Mouse (Mus musculus) neutrophil, adult 5-6 weeks (primary cell): Measurements from ENCODE around the gene Slco3a1. TPM values are rescaled to one million over a fixed set of nuclear protein-coding genes. Genes with fewer than 3 reads are reported as not detected.
A peak's percentile ranks its signal among the peaks of the same experiment; 100 is the strongest.

Source experiments
- ATAC-seq: fragments of 151-379, 151-347 bp; 2 replicates; pipeline ENCODE4 v1.8.0; 2017; ENCODE audit warnings: mild to moderate bottlenecking, moderate TSS enrichment; ENCODE audit not compliant: insufficient number of reproducible peaks, poor library complexity, low FRiP score, severe bottlenecking; ENCODE audit errors: extremely low read depth
- total RNA-seq: library from RNA; stranded (forward); fragments of 200-1000 nt; gene quantifications from 2 replicates; pipeline ENCODE4 v1.2.3, GENCODE M21; 2017

The Slco3a1 gene
- total RNA-seq, 1 experiment from 2014 or later: 12.3 TPM

DNA sequence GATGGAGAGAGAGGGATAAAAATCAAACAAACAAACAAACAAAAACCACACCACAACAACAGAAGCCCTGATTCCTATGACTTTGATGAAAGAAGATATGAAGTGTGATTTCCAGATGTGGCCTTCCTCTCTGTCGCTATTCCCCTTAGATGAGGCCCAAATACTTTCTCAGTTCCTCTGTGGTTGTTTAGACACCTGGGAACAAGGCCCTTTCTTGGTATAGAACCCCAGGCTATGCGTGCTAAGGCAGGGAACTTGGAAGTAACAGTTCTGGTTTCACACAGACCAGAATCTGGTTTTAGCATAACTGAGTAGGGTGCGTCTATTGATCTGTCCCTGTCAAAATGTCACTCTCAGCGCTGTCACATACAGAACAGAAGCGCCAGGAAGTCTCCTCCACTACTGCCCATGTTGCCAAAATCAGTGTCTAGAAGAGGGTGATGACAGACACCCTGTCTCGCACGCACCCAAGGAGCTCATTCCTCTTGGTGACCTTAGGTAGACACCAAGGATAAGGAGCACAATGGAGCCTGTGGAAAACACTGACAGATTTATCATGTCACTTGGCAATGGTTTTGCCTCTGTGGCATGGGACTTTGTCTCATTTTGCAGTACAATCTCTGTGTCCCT is 23.0 kb downstream of the Slco3a1 start:
- no peak for ATAC-seq

DNA sequence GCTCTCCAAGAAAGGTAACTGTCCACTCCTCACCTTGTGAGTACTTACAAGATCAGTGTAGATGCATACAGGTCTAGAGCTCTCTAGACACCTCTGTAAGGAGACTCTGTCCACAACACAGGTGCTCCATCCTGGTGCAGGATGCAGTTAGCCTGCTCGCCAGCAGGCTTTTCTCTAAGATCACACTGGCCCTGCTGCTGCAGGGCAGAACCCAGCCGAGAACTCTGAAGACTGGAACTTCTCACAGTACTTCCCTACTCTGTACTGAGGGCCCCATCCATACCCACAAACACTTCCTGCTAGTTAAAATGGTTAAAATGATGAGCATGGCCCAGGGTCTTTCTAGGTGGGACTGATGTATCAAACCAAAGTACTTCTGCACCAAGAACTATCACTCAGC is 24.7 kb downstream of the Slco3a1 start:
- 0 out of 2 replicates have a peak, but pooled peaks have one; percentile 28 for ATAC-seq

DNA sequence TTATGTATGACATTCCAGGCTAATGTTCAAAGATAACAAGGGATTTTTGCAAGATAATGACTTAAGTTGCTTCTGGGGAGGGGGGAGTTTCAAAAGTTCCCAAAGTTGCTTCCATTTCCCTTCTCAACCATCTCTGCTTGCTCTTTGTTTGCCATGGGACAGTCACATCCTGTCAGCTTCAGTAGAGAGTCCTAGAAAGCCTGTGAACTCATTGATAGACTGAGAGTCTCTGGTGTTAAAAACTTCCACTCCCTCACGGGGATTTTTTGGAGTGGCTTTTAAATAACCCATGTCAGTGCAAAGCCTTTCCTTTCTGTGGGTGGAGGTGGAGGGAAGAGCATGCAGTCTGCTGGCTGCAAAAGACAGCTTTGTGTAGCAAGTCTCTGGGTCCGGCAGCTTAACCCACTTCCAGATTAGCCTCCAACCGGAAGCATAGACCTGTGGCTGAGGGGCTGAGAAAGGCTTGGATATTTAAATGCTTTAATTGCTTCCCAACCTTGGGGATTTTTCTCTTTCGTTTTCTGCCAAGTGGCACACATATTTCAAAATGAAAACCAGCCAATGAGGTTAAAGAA is 25.3 kb downstream of the Slco3a1 start:
- no peak for ATAC-seq

DNA sequence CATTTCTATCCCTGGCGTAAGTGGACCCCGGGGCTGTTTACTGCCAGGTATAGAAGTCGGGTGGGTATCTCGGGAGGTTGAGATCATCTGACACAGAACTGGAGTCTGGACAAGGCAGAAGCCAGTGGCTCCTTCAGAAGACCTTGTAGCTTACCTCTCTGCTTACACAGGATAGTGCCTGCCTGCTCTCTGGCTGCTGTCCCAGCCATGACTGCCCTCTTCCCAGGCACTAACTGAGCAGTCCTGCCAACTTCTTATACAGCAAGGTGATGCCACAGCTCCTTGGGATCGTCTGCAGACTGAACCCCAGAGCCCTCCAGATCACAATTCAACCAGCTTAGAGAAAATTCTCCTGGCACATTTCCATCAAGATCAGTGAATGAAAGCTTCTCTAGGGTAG is 26.4 kb downstream of the Slco3a1 start:
- ATAC-seq: no peak

DNA sequence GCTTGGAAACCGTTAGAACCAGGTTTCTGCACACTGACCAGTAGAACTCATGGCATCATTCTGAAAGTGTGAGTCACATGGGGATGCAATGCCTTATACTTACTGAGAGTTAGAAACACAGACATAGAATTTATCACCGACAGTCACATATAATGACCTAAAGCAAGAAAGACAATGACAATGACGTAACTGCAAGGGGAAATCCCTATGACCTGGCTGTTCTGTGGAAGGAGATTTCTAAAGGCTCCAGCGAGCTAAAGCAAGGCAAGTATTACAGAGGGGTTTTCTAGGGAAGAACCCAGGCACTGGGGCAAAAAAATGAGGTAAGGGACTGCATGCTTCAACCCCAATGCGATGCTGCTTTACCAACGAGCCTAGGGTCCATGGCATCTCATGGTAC is 26.9 kb downstream of the Slco3a1 start:
- no peak for ATAC-seq

DNA sequence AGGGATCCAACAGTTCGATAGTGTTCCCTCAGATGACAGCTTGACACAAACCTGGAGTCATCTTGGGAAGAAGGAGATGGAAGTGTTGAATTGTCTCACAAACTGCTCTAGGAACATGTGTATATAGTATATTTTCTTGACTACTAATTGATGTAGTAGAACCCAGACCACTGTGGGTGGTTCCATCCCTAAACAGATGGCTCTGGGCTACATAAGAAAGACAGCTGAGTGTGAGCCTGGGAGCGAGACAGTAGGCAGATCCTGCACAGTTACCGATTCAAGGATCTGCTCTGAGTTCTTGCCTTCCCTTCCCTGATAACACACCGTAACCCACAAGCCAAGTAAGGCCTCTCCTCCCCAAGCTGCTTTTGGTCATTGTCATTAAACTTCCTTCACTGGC is 28.6 kb downstream of the Slco3a1 start:
- ATAC-seq: no peak

DNA sequence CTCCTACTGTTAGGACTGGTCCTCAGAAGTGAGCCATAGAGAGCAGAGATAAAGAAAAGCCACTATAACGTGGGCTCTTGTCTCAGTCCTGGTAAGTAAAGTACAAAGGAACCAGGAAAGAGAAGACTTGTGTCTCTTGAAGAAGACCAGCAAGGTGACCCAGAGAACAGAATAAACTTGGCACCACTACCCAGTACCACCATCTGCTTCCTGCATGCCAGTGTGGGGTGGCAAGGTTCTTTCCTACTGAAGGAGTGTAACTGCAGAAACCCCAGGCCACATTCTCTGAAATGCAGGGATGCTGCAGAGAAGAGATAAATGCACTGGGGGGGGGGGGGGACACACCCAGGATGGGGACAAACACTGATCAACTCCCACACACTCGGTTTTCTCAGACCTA is 29.0 kb downstream of the Slco3a1 start:
- no peak for ATAC-seq

DNA sequence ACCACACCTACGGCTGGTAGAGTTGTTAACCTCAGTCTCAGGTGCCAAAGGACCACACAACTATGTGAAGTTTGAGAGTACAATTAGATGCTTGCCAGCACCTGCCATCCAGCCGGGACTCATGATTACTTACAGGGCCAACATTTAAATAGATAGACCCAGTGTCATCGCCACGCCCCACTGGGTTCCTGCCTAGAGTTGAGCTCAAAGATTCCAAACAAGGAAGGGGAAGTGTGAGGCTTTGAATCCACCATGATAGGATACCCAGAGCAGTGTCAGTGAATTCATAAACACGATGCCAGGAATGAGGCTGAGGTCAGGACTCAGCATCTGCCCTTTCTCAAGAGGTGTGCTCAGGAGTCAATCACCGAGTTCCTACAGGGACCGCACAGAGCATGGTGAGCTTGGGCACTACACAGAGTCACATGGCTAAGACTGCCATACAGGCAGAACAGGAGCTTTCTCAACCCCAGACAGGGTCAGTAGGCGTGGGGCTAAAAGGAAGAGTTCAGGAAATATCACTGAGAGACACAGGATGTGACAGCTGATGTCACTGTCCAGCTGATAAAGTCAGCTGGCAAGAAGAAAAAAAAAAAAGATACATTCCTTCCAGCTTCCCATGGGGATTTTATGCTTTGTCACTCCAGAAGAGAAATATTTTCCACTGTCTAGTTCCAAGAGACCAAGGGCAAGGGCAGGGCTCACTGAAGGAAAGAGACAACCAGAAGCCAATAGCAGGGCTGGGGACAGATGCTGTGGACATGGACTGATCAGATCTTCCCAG is 30.2 kb downstream of the Slco3a1 start:
- ATAC-seq: no peak

DNA sequence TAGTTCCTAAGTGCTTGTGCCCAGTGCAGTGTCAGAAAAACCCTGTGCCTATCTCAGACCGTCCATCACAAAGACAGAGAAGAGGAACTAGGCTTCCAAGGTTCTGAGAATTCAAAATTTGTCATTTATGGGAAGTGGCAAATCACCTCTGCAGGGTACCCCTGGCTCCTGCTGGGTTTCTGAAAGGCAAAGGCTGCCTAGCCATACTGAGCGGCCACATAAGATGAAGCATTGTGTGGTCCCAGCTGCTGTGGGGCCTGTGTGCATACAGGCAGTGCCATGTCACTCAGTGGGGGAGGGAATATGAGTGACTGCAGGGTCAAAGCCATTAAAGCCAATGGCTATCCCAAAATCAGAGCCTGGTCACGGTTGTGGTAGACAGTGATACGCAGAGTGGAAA is 31.5 kb downstream of the Slco3a1 start:
- ATAC-seq: no peak

DNA sequence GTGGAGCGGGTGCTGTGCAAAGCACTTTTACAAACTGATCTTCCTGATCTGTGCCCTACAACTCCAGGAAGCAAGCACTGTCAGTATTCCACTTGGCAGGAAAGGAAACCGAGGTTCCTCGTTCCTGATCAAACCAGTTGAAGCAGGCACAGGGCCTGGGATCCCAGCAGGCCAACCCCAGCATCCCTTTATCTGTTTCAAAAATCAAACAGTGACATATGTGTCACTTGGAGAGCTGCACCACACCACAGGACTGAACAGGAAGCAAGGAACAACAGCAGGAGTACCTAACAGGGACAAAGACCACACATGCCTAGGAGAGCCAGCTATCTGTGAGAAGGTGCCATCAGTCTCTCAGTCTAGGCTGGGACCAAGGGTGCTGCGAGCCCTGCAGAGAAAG is 32.3 kb downstream of the Slco3a1 start:
- ATAC-seq: no peak

DNA sequence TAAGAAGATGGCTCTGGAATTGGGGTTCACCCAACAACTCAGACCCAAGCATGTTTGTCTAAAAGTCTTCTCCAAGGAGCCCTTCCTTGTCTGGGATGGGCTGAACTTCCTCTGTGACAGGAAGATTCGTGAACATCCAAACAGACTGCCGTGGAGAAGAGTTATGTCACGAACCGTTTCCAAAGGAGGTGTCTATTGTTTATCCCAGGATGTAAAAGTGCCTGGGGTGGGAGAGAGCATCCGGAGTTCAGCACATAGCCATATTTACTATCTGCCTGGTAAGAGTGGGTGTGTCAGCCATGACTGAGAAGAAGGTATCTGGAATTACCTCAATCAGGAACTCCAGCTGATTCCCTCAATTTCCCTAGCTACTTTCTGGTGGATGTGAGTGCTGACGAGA is 35.2 kb downstream of the Slco3a1 start:
- no peak for ATAC-seq

DNA sequence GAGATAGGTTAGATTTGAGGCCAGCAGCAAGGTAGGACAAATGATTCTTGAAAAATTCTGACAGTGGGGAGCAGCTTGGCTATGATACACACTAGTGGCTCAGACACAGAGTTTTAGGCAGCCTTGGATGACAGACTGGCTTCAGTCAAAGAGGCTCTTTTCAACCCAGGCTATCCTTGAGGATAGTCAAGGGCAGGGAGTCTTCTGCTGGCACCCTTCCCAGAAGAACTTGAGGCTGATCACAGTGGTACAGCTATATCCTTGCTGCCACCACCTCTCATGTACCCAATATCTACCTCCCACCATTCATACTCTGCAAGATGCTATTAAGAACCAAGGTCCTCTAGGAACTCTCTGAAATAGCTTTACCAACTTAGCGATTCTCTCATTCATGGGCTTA is 35.8 kb downstream of the Slco3a1 start:
- ATAC-seq: no peak

DNA sequence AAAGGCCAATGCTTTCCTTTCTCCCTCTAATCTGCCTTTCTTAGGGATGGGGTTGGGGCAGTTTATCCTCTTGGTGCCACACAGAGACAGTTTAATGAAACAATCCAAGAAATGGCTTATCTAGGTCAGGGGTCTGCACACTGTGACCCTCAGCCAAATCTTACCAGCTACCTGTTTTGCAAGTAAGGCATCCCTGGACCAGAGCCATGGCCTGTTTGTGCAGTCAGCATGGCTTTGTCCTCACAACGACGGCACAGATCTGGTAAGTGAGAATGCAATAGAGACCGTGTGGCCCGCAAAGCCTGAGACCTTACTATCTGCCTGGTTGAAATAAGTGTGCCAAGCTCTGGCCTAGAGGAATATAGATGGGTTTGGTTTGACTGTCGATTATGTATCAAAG is 36.3 kb downstream of the Slco3a1 start:
- no peak for ATAC-seq

DNA sequence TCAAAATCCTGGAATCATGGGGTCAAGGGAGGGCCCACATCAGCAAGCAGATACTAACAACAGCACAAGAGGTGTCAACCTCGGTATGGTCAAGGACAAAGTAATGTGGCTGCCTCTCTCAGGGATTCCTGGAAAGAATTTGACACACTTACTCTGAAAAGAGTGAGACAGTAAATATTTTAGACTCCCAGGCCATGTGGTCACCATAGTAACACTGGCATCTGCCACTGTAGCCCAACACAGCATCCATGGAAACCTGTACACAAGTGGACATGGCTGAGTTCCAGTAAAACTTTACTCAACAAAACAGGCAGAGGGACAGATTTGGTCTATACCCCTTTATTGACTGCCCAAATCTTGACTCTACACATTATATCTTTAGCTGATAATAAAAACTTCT is 43.9 kb downstream of the Slco3a1 start:
- no peak for ATAC-seq

DNA sequence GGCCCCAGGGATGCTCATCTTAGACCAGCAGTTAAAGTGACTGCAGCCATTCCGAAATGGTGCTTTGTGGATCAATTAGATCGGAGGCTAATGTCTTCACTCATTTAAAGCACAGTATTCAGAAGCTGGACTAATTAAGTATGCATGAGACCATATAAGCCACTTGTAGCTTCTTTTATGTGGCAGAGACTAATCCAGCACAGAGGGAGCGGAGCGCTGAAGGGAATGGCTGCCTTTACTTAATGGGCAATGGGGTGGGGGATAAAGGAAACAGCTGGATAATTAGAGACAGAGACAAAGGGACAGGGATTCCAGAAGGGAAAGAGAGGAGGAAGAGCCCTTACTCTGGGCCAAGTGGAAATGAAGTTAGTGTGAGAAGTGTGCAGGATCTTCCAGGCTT is 46.4 kb downstream of the Slco3a1 start:
- ATAC-seq: no peak

DNA sequence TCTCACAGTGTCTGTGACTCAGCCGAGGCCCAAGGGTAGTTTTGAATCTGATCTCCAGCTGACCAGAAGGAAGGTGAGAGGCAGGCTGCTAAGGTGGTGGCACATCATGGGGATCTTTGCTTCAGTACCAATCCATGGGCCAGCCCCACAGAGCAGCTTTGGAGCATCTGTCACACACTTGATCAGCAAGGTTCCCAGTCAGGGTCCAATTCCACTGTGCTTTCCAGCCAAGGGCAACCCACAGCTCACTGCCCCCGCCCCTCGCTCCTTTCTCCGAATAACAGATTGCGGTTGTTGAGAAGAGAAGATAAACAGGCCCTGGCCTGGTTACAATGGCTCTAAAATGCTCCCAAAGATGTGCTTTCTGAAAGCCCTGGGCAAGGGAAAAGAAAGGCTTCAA is 47.7 kb downstream of the Slco3a1 start:
- no peak for ATAC-seq

DNA sequence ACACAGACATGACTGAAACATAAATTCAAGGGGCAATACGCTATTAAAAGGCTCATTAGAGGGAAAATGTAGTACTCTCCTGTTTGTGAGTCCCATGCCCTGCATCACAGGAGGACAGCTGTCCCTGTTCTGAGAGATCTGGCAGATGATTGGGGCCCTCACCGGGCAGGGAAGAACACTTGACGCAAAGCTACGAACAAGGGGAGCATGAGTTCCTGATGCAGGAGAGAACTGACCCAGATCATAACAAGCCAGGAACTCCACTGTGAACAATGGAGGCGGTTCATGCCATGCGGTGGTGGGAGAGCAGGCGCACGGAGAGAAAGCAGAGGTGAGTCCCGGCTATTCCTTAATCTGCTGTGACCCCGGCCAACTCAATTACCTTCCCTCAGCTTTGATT is 48.9 kb downstream of the Slco3a1 start:
- ATAC-seq: 0 out of 2 replicates have a peak, but pooled peaks have one; percentile 11

DNA sequence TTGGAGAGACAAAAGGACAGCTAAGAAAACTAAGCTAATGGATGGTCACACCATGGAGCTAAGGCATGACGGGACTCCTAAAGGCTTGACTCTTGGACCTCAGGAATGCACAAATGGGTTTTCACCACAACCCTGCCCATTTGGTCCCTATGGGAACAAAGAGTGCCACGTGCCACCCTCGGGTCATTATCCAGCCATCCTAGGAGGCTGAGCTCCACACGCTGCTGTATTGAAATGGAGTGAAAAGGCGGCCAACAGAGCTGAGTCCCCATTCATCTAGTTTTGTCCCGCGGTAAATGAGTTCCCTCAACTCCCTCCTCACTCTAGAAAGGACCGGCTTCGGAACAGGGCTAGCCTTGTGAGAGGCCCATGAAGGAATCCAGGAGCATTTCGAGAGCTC is 53.4 kb downstream of the Slco3a1 start:
- no peak for ATAC-seq

DNA sequence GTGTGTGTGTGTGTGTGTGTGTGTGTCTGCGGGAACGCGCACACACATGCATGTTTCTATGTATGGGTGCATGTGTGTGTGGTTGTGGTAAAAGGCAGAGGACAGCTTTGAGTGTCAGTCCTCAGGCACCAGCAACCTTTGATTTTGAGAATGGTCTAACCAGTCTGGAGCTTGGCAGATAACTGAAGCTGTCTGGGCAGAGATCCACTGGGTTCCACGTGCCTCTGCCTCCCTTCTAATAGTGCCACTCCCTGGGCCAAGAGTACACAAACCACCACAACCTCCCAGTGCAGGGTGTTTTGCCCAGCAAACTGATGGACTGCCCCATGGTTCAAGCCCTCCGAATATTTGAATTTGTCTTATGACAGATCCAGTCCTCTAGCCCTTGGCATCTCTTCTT is 55.1 kb downstream of the Slco3a1 start:
- no peak for ATAC-seq

DNA sequence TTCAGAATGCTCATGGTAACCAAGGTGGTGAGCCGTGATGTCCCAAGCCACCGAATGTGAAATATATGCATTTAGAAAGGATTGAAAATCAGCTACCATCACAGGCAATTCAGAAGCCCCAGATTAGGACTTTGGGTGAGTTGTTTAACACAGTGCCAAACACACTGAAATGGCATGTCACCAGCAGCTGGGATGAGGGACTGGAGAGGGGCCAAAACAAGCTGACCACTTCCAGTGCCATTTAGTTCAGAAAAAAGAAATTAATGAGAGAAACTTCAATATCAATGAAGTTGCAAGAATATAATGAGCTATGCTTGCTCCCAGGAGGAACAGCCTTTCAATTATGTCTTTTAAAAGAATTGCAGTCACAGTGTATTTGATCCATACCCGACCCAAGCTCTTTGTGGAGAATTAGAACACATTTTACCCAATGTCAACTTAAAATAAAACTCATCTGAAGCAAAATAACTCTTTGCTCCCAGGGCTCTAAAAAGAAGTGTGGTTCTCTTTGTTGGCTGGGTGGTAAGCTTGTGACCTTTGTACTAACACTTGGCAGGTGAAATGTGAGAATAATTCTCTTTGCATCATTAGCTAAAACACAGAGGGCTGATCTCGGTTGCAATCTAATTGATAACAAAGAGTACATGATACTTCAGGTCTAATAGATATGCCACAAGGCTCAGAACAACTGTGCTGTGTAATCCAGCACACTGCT is 56.2 kb downstream of the Slco3a1 start:
- no peak for ATAC-seq
